Mouse (Mus musculus) midbrain, postnatal 0 days (tissue): ENCODE data around the gene Chst15. TPM values are rescaled to one million over a fixed set of nuclear protein-coding genes. Genes with fewer than 3 reads are reported as not detected.

Source experiments
- ATAC-seq: fragments of 200-750 bp; cut with Nextera tagmentation; 2 replicates; pipeline ENCODE4 v1.8.0; 2017; ENCODE audit warnings: moderate number of reproducible peaks, mild to moderate bottlenecking, moderate TSS enrichment, moderate library complexity; ENCODE audit not compliant: low FRiP score
- DNase-seq: peaks from one replicate; pipeline ENCODE4 v3.0.0-alpha.2; 2015; ENCODE audit warnings: low spot score
- H3K27ac ChIP-seq: fragments of 300-500 bp; sonication (generic); 2 replicates; pipeline ENCODE4 v1.5.1; 2014; ENCODE audit warnings: low read depth, mild to moderate bottlenecking, low read length, mixed read lengths
- H3K27me3 ChIP-seq: fragments of 300-500 bp; sonication (generic); 2 replicates; pipeline ENCODE4 v1.6.1; 2014; ENCODE audit warnings: low read length, control low read depth, mixed read lengths; ENCODE audit not compliant: insufficient read depth
- H3K36me3 ChIP-seq: fragments of 300-500 bp; sonication (generic); 2 replicates; pipeline ENCODE4 v1.6.1; 2014; ENCODE audit warnings: low read length, control low read depth, mixed read lengths; ENCODE audit not compliant: insufficient read depth
- H3K4me1 ChIP-seq: fragments of 300-500 bp; sonication (generic); 2 replicates; pipeline ENCODE4 v1.6.1; 2014; ENCODE audit warnings: mild to moderate bottlenecking, control low read depth, antibody characterized with exemption, low read length, mixed read lengths; ENCODE audit not compliant: insufficient read depth
- H3K4me2 ChIP-seq: fragments of 300-500 bp; sonication (generic); 2 replicates; pipeline ENCODE4 v1.6.1; 2014; ENCODE audit warnings: low read depth, mild to moderate bottlenecking, low read length, mixed read lengths; ENCODE audit not compliant: poor library complexity, severe bottlenecking
- H3K4me3 ChIP-seq: fragments of 300-500 bp; sonication (generic); 2 replicates; pipeline ENCODE4 v1.5.1; 2014; ENCODE audit warnings: low read depth, mild to moderate bottlenecking, low read length, moderate library complexity
- H3K9ac ChIP-seq: fragments of 300-500 bp; sonication (generic); replicated peaks from 2 replicates; pipeline ENCODE4 v1.6.1; 2014; ENCODE audit warnings: mild to moderate bottlenecking, low read length, moderate library complexity, mixed read lengths; ENCODE audit not compliant: poor library complexity, severe bottlenecking
- H3K9me3 ChIP-seq: fragments of 300-500 bp; sonication (generic); 2 replicates; pipeline ENCODE4 v1.6.1; 2016; ENCODE audit warnings: low read length, control low read depth
- CTCF ChIP-seq: IDR thresholded peaks from 2 replicates; pipeline ENCODE4 v1.5.1; 2016; ENCODE audit warnings: antibody characterized with exemption, mild to moderate bottlenecking
- WGBS: fragments of 180-500 bp; shearing (Covaris S2); extraction: QIAGEN DNeasy Blood & Tissue Kit; methylation state at CpG from one replicate; pipeline ENCODE4 v1.1.7; 2014; 5-methylcytosine and 5-hydroxymethylcytosine counted together
- polyA plus RNA-seq: library from polyadenylated mRNA; unstranded; fragments of >200 nt; fragmentation: Nextera tagmentation; extraction: Ambion mirVana; gene quantifications from 2 replicates; pipeline ENCODE4 v1.2.1, GENCODE M21; 2015
- total RNA-seq: library from RNA; depleted of rRNA; stranded (reverse); fragments of >200 nt; gene quantifications from 2 replicates; pipeline ENCODE4 v1.2.3, GENCODE M21; 2014

Chst15 gene
- total and polyA plus RNA-seq, 2 experiments from 2014 or later = 8.4 to 21.9 TPM

- Histone ChIP-seq H3K4me3 (no peak overlapping the region), H3K4me1 (peaks cover 6% of the 10 kb centered on the region; the same call in 1 of the 2 replicates), H3K9ac (no peak overlapping the region), H3K36me3 (peaks cover 3% of the 10 kb centered on the region; the same call in 1 of the 2 replicates), H3K4me2 (no peak overlapping the region), H3K27ac (no peak overlapping the region), H3K9me3 (no peaks in the 10 kb centered on the region), H3K27me3 (no peaks in the 10 kb centered on the region)
- DNase-seq (no peak), ATAC-seq (no peak)
- 94% methylated on average over 6 of the region's 6 CpGs for WGBS
- TF ChIP-seq CTCF = no peak
Measured at GRCm38 (mm10) chr7:132245730-132246129, 71.3 kb downstream of the Chst15 start.

GRCm38 (mm10) chr7:132244637-132245036 is 72.4 kb downstream of the Chst15 start:
- Histone ChIP-seq H3K4me2 (no peak overlapping the region), H3K9me3 (no peaks in the 10 kb centered on the region), H3K4me3 (no peak overlapping the region), H3K36me3 (peaks cover 3% of the 10 kb centered on the region; the same call in 1 of the 2 replicates), H3K4me1 (peaks cover 6% of the 10 kb centered on the region; the same call in 1 of the 2 replicates), H3K9ac (no peak overlapping the region), H3K27ac (no peak overlapping the region), H3K27me3 (no peaks in the 10 kb centered on the region)
- ATAC-seq (no peak), DNase-seq (no peak)
- 95% methylated on average over 14 of the region's 14 CpGs for WGBS
- no peak for TF ChIP-seq CTCF

DNA sequence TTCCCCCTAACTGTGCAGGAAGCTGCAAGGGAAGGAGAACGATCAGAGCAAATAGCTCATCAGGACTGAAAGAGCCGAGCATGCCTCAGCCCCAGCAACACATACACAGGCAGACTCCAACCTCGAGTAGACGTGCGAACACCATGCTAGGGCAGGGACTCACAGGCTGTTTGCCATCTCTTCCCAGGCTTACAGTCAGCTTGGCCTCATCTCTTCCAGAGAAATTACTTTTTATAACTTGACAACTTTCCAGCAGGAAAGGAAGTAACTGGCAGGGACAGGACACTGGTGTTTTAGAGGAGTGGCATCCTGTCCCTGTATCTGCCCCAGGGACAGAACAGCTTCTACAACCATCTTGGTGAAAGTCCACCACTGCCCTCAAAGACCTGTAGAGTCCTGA is 73.8 kb downstream of the Chst15 start:
- peaks cover 3% of the 10 kb centered on the region; the same call in 1 of the 2 replicates for H3K36me3 ChIP-seq
- no peak overlapping the region for H3K27ac ChIP-seq
- 78% methylated on average over 5 of the region's 5 CpGs for WGBS
- H3K27me3 ChIP-seq = no peaks in the 10 kb centered on the region
- no peaks in the 10 kb centered on the region for H3K9me3 ChIP-seq
- peaks cover 6% of the 10 kb centered on the region; the same call in 1 of the 2 replicates for H3K4me1 ChIP-seq
- H3K9ac ChIP-seq = no peak overlapping the region
- ATAC-seq = no peak
- H3K4me3 ChIP-seq = no peak overlapping the region
- no peak for TF ChIP-seq CTCF
- no peak for DNase-seq
- no peak overlapping the region for H3K4me2 ChIP-seq

DNA sequence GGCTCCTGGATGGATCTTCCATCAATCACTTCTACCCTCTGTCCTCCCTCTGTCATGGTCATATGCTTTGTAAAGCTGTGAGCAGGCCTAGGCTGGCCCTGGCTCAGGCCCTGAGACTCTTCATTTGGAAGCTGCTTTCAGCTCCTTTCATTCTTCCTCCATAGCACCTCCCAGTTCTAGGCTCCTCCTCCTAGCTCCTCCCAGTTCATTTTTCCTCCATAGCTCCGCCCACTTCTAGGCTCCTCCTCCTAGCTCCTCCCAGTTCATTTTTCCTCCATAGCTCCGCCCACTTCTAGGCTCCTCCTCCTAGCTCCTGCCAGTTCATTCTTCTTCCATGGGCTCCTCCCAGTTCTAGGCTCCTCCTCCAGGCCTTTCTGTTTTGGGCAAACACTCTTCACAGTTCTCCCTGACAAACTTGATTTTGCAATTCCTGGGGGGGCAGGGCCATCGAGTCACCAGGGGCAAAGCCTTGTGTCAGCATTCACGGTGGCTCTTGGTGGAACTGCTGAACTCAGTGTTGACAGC is 74.3 kb downstream of the Chst15 start:
- no peak for TF ChIP-seq CTCF
- no peak overlapping the region for H3K9ac ChIP-seq
- peaks cover 5% of the 10 kb centered on the region; the same call in 1 of the 2 replicates for H3K36me3 ChIP-seq
- no peak overlapping the region for H3K4me3 ChIP-seq
- DNase-seq = no peak
- 56% methylated on average over 4 of the region's 4 CpGs for WGBS
- H3K27me3 ChIP-seq = no peaks in the 10 kb centered on the region
- H3K4me2 ChIP-seq = no peak overlapping the region
- H3K4me1 ChIP-seq = peaks cover 6% of the 10 kb centered on the region; the same call in 1 of the 2 replicates
- H3K27ac ChIP-seq = no peak overlapping the region
- ATAC-seq = no peak
- no peaks in the 10 kb centered on the region for H3K9me3 ChIP-seq

- DNase-seq = no peak
- Histone ChIP-seq H3K9ac (no peak overlapping the region), H3K36me3 (peaks cover 3% of the 10 kb centered on the region; the same call in 1 of the 2 replicates), H3K27me3 (no peaks in the 10 kb centered on the region), H3K27ac (no peak overlapping the region), H3K4me1 (no peaks in the 10 kb centered on the region), H3K4me3 (no peak overlapping the region), H3K4me2 (no peak overlapping the region), H3K9me3 (no peaks in the 10 kb centered on the region)
- 85% methylated on average over 3 of the region's 3 CpGs for WGBS
- no peak for TF ChIP-seq CTCF
- ATAC-seq = no peak
Measured at GRCm38 (mm10) chr7:132238921-132239320, 78.1 kb downstream of the Chst15 start.

DNA sequence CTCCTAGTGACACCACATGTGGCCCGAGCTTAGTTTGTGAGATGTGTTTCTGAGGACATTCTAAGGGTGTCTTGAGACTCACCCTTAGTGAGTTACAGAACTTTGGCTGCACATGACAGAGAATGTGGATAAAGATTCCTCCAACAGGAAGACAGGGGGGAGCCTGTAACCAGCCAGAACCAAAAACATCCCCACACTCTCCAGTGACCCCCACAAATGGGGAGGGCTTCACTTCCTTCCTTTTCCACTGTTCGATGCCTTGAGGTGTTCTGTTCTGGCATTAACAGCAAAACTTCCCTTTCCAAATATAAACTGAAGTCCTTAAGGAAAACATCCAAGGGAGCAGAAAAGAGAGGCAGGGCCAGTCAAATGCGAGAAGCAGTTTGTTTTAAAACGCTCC is 79.8 kb downstream of the Chst15 start:
- no peak overlapping the region for H3K4me2 ChIP-seq
- no peak overlapping the region for H3K27ac ChIP-seq

More for the DNA sequence above, 79.8 kb downstream of the Chst15 start:
- H3K36me3 ChIP-seq = peaks cover 3% of the 10 kb centered on the region; the same call in 1 of the 2 replicates
- H3K9me3 ChIP-seq = no peaks in the 10 kb centered on the region
- no peak overlapping the region for H3K9ac ChIP-seq
- ATAC-seq (no peak), DNase-seq (no peak)
- no peak overlapping the region for H3K4me3 ChIP-seq
- no peaks in the 10 kb centered on the region for H3K27me3 ChIP-seq
- 83% methylated on average over 4 of the region's 4 CpGs for WGBS
- TF ChIP-seq CTCF = no peak
- H3K4me1 ChIP-seq = no peaks in the 10 kb centered on the region
